Mouse (Mus musculus) forebrain, embryonic 14.5 days (tissue): ENCODE data around the gene Pink1. TPM values are rescaled to one million over a fixed set of nuclear protein-coding genes. Genes with fewer than 3 reads are reported as not detected.

Source experiments
- ATAC-seq: fragments of 200-750 bp; cut with Nextera tagmentation; 2 replicates; pipeline ENCODE4 v1.8.0; 2017; ENCODE audit warnings: mild to moderate bottlenecking, moderate library complexity
- DNase-seq: peaks from one replicate; pipeline ENCODE4 v3.0.0-alpha.2; 2015; ENCODE audit warnings: low spot score
- H3K27ac ChIP-seq: fragments of 300-500 bp; sonication (generic); 2 replicates; pipeline ENCODE4 v1.5.1; 2014; ENCODE audit warnings: low read depth, mild to moderate bottlenecking, control low read depth, low read length, moderate library complexity
- H3K27me3 ChIP-seq: fragments of 300-500 bp; sonication (generic); replicated peaks from 2 replicates; pipeline ENCODE4 v1.6.1; 2014; ENCODE audit warnings: low read length, control low read depth, mixed read lengths; ENCODE audit not compliant: control insufficient read depth, insufficient read depth
- H3K36me3 ChIP-seq: fragments of 300-500 bp; sonication (generic); 2 replicates; pipeline ENCODE4 v1.6.1; 2014; ENCODE audit warnings: low read length, control low read depth; ENCODE audit not compliant: control insufficient read depth, insufficient read depth
- H3K4me1 ChIP-seq: fragments of 300-500 bp; sonication (generic); 2 replicates; pipeline ENCODE4 v1.6.1; 2014; ENCODE audit warnings: antibody characterized with exemption, low read length, control low read depth; ENCODE audit not compliant: control insufficient read depth, insufficient read depth
- H3K4me2 ChIP-seq: fragments of 300-500 bp; sonication (generic); 2 replicates; pipeline ENCODE4 v1.6.1; 2014; ENCODE audit warnings: mild to moderate bottlenecking, control low read depth, low read length
- H3K4me3 ChIP-seq: fragments of 300-500 bp; sonication (generic); 2 replicates; pipeline ENCODE4 v1.5.1; 2014; ENCODE audit warnings: low read depth, low read length, control low read depth
- H3K9ac ChIP-seq: fragments of 300-500 bp; sonication (generic); 2 replicates; pipeline ENCODE4 v1.6.1; 2014; ENCODE audit warnings: mild to moderate bottlenecking, low read length, control low read depth, moderate library complexity
- H3K9me3 ChIP-seq: fragments of 300-500 bp; sonication (generic); replicated peaks from 2 replicates; pipeline ENCODE4 v1.6.1; 2016; ENCODE audit warnings: low read length, control low read depth, mixed read lengths; ENCODE audit not compliant: control insufficient read depth
- WGBS: fragments of 180-500 bp; shearing (Covaris S2); extraction: QIAGEN DNeasy Blood & Tissue Kit; methylation state at CpG from one replicate; pipeline ENCODE4 v1.1.7; 2014; 5-methylcytosine and 5-hydroxymethylcytosine counted together
- microRNA-seq: library from miRNA; unstranded; fragments of <30 nt; microRNA quantifications from one replicate; pipeline ENCODE4, GENCODE M21; 2016
- polyA plus RNA-seq: library from polyadenylated mRNA; unstranded; fragments of >200 nt; fragmentation: Nextera tagmentation; extraction: Ambion mirVana; gene quantifications from 2 replicates; pipeline ENCODE4 v1.2.1, GENCODE M21; 2014

Pink1 gene
- polyA plus RNA-seq, 1 experiment from 2014 or later = 47.6 TPM

DNA sequence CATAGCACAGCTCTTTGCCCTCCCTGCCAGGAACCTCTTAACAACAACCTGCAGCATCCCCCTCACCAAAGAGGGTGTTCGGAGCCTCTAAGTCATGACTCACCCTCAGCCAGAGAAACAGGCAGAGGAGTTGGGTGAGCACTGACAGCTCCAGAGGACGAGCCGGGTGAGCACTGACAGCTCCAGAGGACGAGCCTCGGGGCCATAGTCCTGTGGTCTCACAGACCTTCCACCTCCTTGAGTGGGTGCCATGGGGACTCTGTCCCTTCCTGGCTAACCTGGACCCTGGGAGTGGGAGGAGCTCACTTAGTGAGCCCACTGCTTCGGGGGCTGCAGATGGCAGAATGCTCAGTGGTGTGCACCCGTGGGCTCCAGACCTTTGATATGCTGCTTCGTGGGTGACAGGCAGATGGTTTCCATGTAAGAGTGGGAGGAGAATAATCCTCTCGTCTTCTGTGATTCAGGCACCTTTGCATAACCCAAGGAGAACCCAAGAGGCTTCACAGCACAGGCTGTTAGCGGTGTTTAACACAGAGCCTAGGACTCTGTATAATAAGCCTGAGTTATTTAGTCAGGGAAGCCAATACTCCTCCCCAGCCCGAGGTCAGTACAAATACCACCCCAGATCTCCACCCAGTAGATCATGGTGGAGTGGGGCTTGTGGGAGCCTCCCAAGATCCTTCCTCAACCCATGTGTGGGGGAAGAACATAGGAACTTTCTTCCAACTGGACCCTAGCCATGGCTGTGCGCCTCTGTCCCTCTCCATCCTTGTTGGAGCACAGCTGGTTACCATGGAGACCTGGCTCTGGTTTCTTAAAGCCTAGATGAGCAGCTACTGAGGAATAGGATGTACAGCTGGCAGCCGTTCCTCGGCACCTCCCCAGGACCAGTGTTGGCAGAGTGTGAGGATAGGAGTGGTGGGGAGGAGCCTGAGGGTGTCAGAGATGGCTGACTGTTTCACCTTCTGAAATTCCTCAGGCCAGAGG, 53.8 kb downstream of the Pink1 start:
- H3K4me2 ChIP-seq = no peak overlapping the region
- H3K36me3 ChIP-seq = no peaks in the 10 kb centered on the region
- no peak for ATAC-seq
- DNase-seq = peak; percentile 59
- H3K27me3 ChIP-seq = no peaks in the 10 kb centered on the region
- no peak overlapping the region for H3K27ac ChIP-seq
- no peak overlapping the region for H3K4me3 ChIP-seq
- no peaks in the 10 kb centered on the region for H3K9me3 ChIP-seq
- 67% methylated on average over 14 of the region's 14 CpGs for WGBS
- H3K9ac ChIP-seq = no peak overlapping the region
- 0 out of 2 replicates have a peak, but pooled peaks cover 3% of the 10 kb centered on the region for H3K4me1 ChIP-seq

DNA sequence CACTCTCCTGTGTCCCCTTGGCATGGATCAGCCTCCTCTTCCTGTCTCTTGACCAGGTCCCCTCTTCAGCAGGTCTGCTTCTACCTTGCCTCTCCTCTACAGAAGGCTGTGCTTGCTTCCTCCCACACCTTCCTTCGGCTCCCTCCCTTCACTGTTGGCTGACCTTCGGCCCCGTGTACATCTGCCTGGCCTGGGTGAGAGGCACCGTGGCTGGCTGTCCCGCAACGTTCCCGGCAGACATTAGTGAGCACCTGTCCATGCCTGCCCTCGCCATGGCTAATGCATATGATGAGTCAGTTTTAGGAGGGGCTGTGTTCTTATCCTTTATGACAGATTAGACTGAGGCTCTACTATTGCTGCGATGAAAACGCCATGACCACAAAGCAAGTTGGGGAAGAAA, 58.2 kb downstream of the Pink1 start:
- no peak overlapping the region for H3K9ac ChIP-seq
- H3K4me2 ChIP-seq = no peak overlapping the region
- no peaks in the 10 kb centered on the region for H3K27me3 ChIP-seq
- H3K4me1 ChIP-seq = peaks cover 3% of the 10 kb centered on the region; the same call in 1 of the 2 replicates
- ATAC-seq = no peak
- no peak overlapping the region for H3K27ac ChIP-seq
- no peaks in the 10 kb centered on the region for H3K36me3 ChIP-seq
- no peak for DNase-seq
- WGBS = 93% methylated on average over 10 of the region's 10 CpGs
- no peak overlapping the region for H3K4me3 ChIP-seq
- H3K9me3 ChIP-seq = no peaks in the 10 kb centered on the region

Small RNA genes within 50 kb of the gene (microRNA-seq; reads per million reads assigned to microRNA genes)
- gene Gm27646 = not detected
- gene Mir7019 = 2.3 reads per million, percentile 13 among the genes with 10 or more reads in this experiment

Other genes with a start within 250 kb of the Pink1 start
- gene Hp1bp3, start 110.0 kb downstream of the Pink1 start, polyA plus RNA-seq = 257 and 277 TPM in 2 replicates
- gene Sh2d5, start 75.9 kb downstream of the Pink1 start, polyA plus RNA-seq = 4.0 and 4.6 TPM in 2 replicates
- 0.61 and 0.85 TPM in 2 replicates for gene Kif17, start 75.9 kb downstream of the Pink1 start, polyA plus RNA-seq
- gene Ddost, start 21.6 kb downstream of the Pink1 start, polyA plus RNA-seq = 182 and 192 TPM in 2 replicates
- 2.2 and 2.3 TPM in 2 replicates for gene Cda, start 41.7 kb upstream of the Pink1 start, polyA plus RNA-seq
- 1.8 and 4.8 TPM in 2 replicates for gene Fam43b, start 70.2 kb upstream of the Pink1 start, polyA plus RNA-seq
- gene Mul1, start 108.4 kb upstream of the Pink1 start, polyA plus RNA-seq = 16.2 and 21.9 TPM in 2 replicates
- gene Camk2n1, start 128.0 kb upstream of the Pink1 start, polyA plus RNA-seq = 7.5 and 7.8 TPM in 2 replicates